Mouse (Mus musculus): ENCODE data around the gene Bcl2l15. TPM values are rescaled to one million over a fixed set of nuclear protein-coding genes. Genes with fewer than 3 reads are reported as not detected.

Bcl2l15 gene
- polyA plus RNA-seq, 1 experiment = 0.25 TPM

- Histone ChIP-seq H3ac (ENCODE audit: control insufficient read depth, insufficient read length) (no peak overlapping the region), H3K79me2 (ENCODE audit: control insufficient read depth, insufficient read depth) (no peaks in the 10 kb centered on the region), H3K27me3 (ENCODE audit: control insufficient read depth, insufficient read depth, insufficient read length) (no peaks in the 10 kb centered on the region), H3K4me2 (ENCODE audit: low read depth) (no peak overlapping the region), H3K36me3 (ENCODE audit: control insufficient read depth, insufficient read depth) (no peaks in the 10 kb centered on the region), H3K4me3 (no peak overlapping the region)
- TF ChIP-seq SRF (IDR thresholded peaks at IDR 0.05; ENCODE audit: control insufficient read depth, insufficient read length, low read depth) (no peak), TCF3 (IDR thresholded peaks at IDR 0.05; ENCODE audit: insufficient read length, low read depth) (no peak), TCF12 (IDR thresholded peaks at IDR 0.05; ENCODE audit: insufficient read depth, poor library complexity, severe bottlenecking) (no peak), REST (IDR thresholded peaks at IDR 0.05; ENCODE audit: insufficient read depth, insufficient read length) (no peak), MYOG (IDR thresholded peaks at IDR 0.05; ENCODE audit: control insufficient read depth in 1 of 3, insufficient read depth in 1 of 3, insufficient read length in 2 of 3, low read depth in 2 of 3) (no peak), CEBPB (IDR thresholded peaks at IDR 0.05; ENCODE audit: insufficient read depth, poor library complexity, severe bottlenecking) (no peak), POLR2AphosphoS2 (IDR thresholded peaks at IDR 0.05; ENCODE audit: insufficient read length, low read depth) (no peak), E2F4 (IDR thresholded peaks at IDR 0.05; ENCODE audit: insufficient read depth) (no peak), POLR2A (IDR thresholded peaks at IDR 0.05; ENCODE audit: insufficient read length, low read depth) (no peak), MAX (IDR thresholded peaks at IDR 0.05; ENCODE audit: low read depth) (no peak), USF1 (IDR thresholded peaks at IDR 0.05; ENCODE audit: low read depth) (no peak), MYOD1 (IDR thresholded peaks at IDR 0.05; ENCODE audit: control insufficient read depth in 1 of 3, insufficient read length in 2 of 3, low read depth in 2 of 3) (no peak)
Observed at GRCm38 (mm10) chr3:103831146-103831545, 1.3 kb upstream of the Bcl2l15 start.

- no peak overlapping the region for H3K4me3 ChIP-seq
- no peak overlapping the region for H3K4me2 ChIP-seq (ENCODE audit: low read depth)
- no peak for TF ChIP-seq USF1 (IDR thresholded peaks at IDR 0.05; ENCODE audit: low read depth)
- no peak for TF ChIP-seq MAX (IDR thresholded peaks at IDR 0.05; ENCODE audit: low read depth)
- no peak for TF ChIP-seq TCF3 (IDR thresholded peaks at IDR 0.05; ENCODE audit: insufficient read length, low read depth)
- no peak for TF ChIP-seq TCF12 (IDR thresholded peaks at IDR 0.05; ENCODE audit: insufficient read depth, poor library complexity, severe bottlenecking)
- no peak for TF ChIP-seq MYOG (IDR thresholded peaks at IDR 0.05; ENCODE audit: control insufficient read depth in 1 of 3, insufficient read depth in 1 of 3, insufficient read length in 2 of 3, low read depth in 2 of 3)
- no peak for TF ChIP-seq MYOD1 (IDR thresholded peaks at IDR 0.05; ENCODE audit: control insufficient read depth in 1 of 3, insufficient read length in 2 of 3, low read depth in 2 of 3)
- TF ChIP-seq E2F4 (IDR thresholded peaks at IDR 0.05; ENCODE audit: insufficient read depth) = no peak
- no peak for TF ChIP-seq POLR2AphosphoS2 (IDR thresholded peaks at IDR 0.05; ENCODE audit: insufficient read length, low read depth)
- no peak for TF ChIP-seq REST (IDR thresholded peaks at IDR 0.05; ENCODE audit: insufficient read depth, insufficient read length)
- TF ChIP-seq CEBPB (IDR thresholded peaks at IDR 0.05; ENCODE audit: insufficient read depth, poor library complexity, severe bottlenecking) = no peak
- no peak for TF ChIP-seq POLR2A (IDR thresholded peaks at IDR 0.05; ENCODE audit: insufficient read length, low read depth)
- no peak for TF ChIP-seq SRF (IDR thresholded peaks at IDR 0.05; ENCODE audit: control insufficient read depth, insufficient read length, low read depth)
- no peak overlapping the region for H3ac ChIP-seq (ENCODE audit: control insufficient read depth, insufficient read length)
- no peaks in the 10 kb centered on the region for H3K36me3 ChIP-seq (ENCODE audit: control insufficient read depth, insufficient read depth)
- no peaks in the 10 kb centered on the region for H3K27me3 ChIP-seq (ENCODE audit: control insufficient read depth, insufficient read depth, insufficient read length)
- no peaks in the 10 kb centered on the region for H3K79me2 ChIP-seq (ENCODE audit: control insufficient read depth, insufficient read depth)
Observed at GRCm38 (mm10) chr3:103834001-103834400, 1.6 kb downstream of the Bcl2l15 start.

GRCm38 (mm10) chr3:103835272-103835950 lies 3.0 kb downstream of the Bcl2l15 start:
- no peak overlapping the region for H3ac ChIP-seq (ENCODE audit: control insufficient read depth, insufficient read length)

GRCm38 (mm10) chr3:103835951-103836310 lies 3.5 kb downstream of the Bcl2l15 start:
- no peaks in the 10 kb centered on the region for H3K36me3 ChIP-seq (ENCODE audit: control insufficient read depth, insufficient read depth)
- no peak for TF ChIP-seq TCF12 (IDR thresholded peaks at IDR 0.05; ENCODE audit: insufficient read depth, poor library complexity, severe bottlenecking)
- TF ChIP-seq TCF3 (IDR thresholded peaks at IDR 0.05; ENCODE audit: insufficient read length, low read depth) = no peak
- TF ChIP-seq CEBPB (IDR thresholded peaks at IDR 0.05; ENCODE audit: insufficient read depth, poor library complexity, severe bottlenecking) = no peak
- TF ChIP-seq REST (IDR thresholded peaks at IDR 0.05; ENCODE audit: insufficient read depth, insufficient read length) = no peak
- no peak for TF ChIP-seq SRF (IDR thresholded peaks at IDR 0.05; ENCODE audit: control insufficient read depth, insufficient read length, low read depth)
- TF ChIP-seq POLR2AphosphoS2 (IDR thresholded peaks at IDR 0.05; ENCODE audit: insufficient read length, low read depth) = no peak
- TF ChIP-seq MYOD1 (IDR thresholded peaks at IDR 0.05; ENCODE audit: control insufficient read depth in 1 of 3, insufficient read length in 2 of 3, low read depth in 2 of 3) = no peak
- TF ChIP-seq MYOG (IDR thresholded peaks at IDR 0.05; ENCODE audit: control insufficient read depth in 1 of 3, insufficient read depth in 1 of 3, insufficient read length in 2 of 3, low read depth in 2 of 3) = no peak
- no peak for TF ChIP-seq E2F4 (IDR thresholded peaks at IDR 0.05; ENCODE audit: insufficient read depth)
- no peak for TF ChIP-seq MAX (IDR thresholded peaks at IDR 0.05; ENCODE audit: low read depth)
- TF ChIP-seq USF1 (IDR thresholded peaks at IDR 0.05; ENCODE audit: low read depth) = no peak
- no peak for TF ChIP-seq POLR2A (IDR thresholded peaks at IDR 0.05; ENCODE audit: insufficient read length, low read depth)
- no peak overlapping the region for H3ac ChIP-seq (ENCODE audit: control insufficient read depth, insufficient read length)
- H3K4me3 ChIP-seq = no peak overlapping the region
- H3K79me2 ChIP-seq (ENCODE audit: control insufficient read depth, insufficient read depth) = no peaks in the 10 kb centered on the region
- H3K27me3 ChIP-seq (ENCODE audit: control insufficient read depth, insufficient read depth, insufficient read length) = no peaks in the 10 kb centered on the region
- H3K4me2 ChIP-seq (ENCODE audit: low read depth) = no peak overlapping the region

More at GRCm38 (mm10) chr3:103835272-103835950, 3.0 kb downstream of the Bcl2l15 start:
- Histone ChIP-seq H3K4me3 (no peak overlapping the region), H3K36me3 (ENCODE audit: control insufficient read depth, insufficient read depth) (no peaks in the 10 kb centered on the region), H3K79me2 (ENCODE audit: control insufficient read depth, insufficient read depth) (no peaks in the 10 kb centered on the region), H3K27me3 (ENCODE audit: control insufficient read depth, insufficient read depth, insufficient read length) (no peaks in the 10 kb centered on the region), H3K4me2 (ENCODE audit: low read depth) (no peak overlapping the region)
- no peak for TF ChIP-seq TCF3 (IDR thresholded peaks at IDR 0.05; ENCODE audit: insufficient read length, low read depth)
- TF ChIP-seq SRF (IDR thresholded peaks at IDR 0.05; ENCODE audit: control insufficient read depth, insufficient read length, low read depth) = no peak
- no peak for TF ChIP-seq E2F4 (IDR thresholded peaks at IDR 0.05; ENCODE audit: insufficient read depth)
- TF ChIP-seq MAX (IDR thresholded peaks at IDR 0.05; ENCODE audit: low read depth) = no peak
- no peak for TF ChIP-seq CEBPB (IDR thresholded peaks at IDR 0.05; ENCODE audit: insufficient read depth, poor library complexity, severe bottlenecking)
- TF ChIP-seq MYOG (IDR thresholded peaks at IDR 0.05; ENCODE audit: control insufficient read depth in 1 of 3, insufficient read depth in 1 of 3, insufficient read length in 2 of 3, low read depth in 2 of 3) = no peak
- TF ChIP-seq POLR2AphosphoS2 (IDR thresholded peaks at IDR 0.05; ENCODE audit: insufficient read length, low read depth) = no peak
- no peak for TF ChIP-seq MYOD1 (IDR thresholded peaks at IDR 0.05; ENCODE audit: control insufficient read depth in 1 of 3, insufficient read length in 2 of 3, low read depth in 2 of 3)
- TF ChIP-seq TCF12 (IDR thresholded peaks at IDR 0.05; ENCODE audit: insufficient read depth, poor library complexity, severe bottlenecking) = no peak
- TF ChIP-seq POLR2A (IDR thresholded peaks at IDR 0.05; ENCODE audit: insufficient read length, low read depth) = no peak
- TF ChIP-seq USF1 (IDR thresholded peaks at IDR 0.05; ENCODE audit: low read depth) = no peak
